ENCODE assay signal across 30 mouse cellular contexts in the genomic region with DNA sequence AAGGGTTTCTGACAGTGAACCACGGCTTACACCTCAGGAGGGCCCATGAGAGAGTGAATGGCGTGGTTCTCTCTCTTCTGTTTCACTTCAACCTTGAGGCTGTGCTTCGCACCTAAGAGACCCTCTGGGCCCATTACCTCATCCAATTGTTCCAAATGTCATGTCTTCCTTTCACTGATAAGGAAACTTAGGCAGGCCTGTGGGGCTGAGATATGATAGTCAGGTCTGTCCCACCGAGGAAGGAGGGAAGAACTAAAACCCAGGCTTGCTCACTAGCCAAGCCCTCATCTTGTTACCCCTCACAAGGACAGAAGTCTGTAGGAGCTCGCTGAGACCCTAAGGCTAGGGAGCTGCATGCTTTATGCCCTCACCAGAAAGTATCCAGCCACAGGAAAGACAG. TPM values are rescaled to one million over a fixed set of nuclear protein-coding genes. Genes with fewer than 3 reads are reported as not detected.
A peak's percentile ranks its signal among the peaks of the same experiment; 100 is the strongest.
DNase-seq lines count a peak whose midpoint lies in the region; ATAC-seq lines count a peak whose summit lies in the region.
"Had no signal": no experiment of that assay in that cellular context is flagged by ENCODE, and none has a peak within 500 bp of the region (broad histone marks: within the 10 kb centered on the region; RNA-seq: fewer than 3 reads in every experiment).

No protein-coding gene starts in this region.

- no peak overlapping the region for H3K4me3 ChIP-seq in forebrain, embryonic 13.5 days
- no peak overlapping the region for H3K4me3 ChIP-seq in forebrain, embryonic 12.5 days (replicated peaks)
- peak overlapping the region; percentile 10 for H3K4me3 ChIP-seq in erythroblast, embryonic 14.5 days (replicated peaks)
- H3K4me3 ChIP-seq in liver, embryonic 15.5 days (replicated peaks), result no peak overlapping the region
- H3K4me3 ChIP-seq in midbrain, embryonic 11.5 days (ENCODE audit: low read depth, low read length), result no peak overlapping the region
- H3K4me3 ChIP-seq: heart, adult 2 months; heart, embryonic 15.5 days; hindbrain, embryonic 15.5 days; intestine, embryonic 15.5 days; limb, embryonic 13.5 days; midbrain, embryonic 10.5 days; stomach, embryonic 15.5 days had no signal

- no peaks in the 10 kb centered on the region for H3K27me3 ChIP-seq in forebrain, embryonic 13.5 days
- 0 out of 2 replicates have a peak, but pooled peaks cover 2% of the 10 kb centered on the region for H3K27me3 ChIP-seq in forebrain, embryonic 12.5 days
- H3K27me3 ChIP-seq in erythroblast, embryonic 14.5 days (ENCODE audit: control insufficient read depth), result no peaks in the 10 kb centered on the region
- no peaks in the 10 kb centered on the region for H3K27me3 ChIP-seq in liver, embryonic 15.5 days
- H3K27me3 ChIP-seq in midbrain, embryonic 11.5 days (ENCODE audit: control insufficient read depth, insufficient read depth, low read length), result no peaks in the 10 kb centered on the region
- H3K27me3 ChIP-seq: hindbrain, embryonic 15.5 days; intestine, embryonic 15.5 days; limb, embryonic 13.5 days; stomach, embryonic 15.5 days had no signal

- H3K9ac ChIP-seq in forebrain, embryonic 13.5 days, result 0 out of 2 replicates have a peak overlapping the region, but pooled peaks have one; percentile 3
- H3K9ac ChIP-seq in forebrain, embryonic 12.5 days, result no peak overlapping the region
- H3K9ac ChIP-seq in liver, embryonic 15.5 days, result no peak overlapping the region; the same call in 1 of the 2 replicates
- H3K9ac ChIP-seq in midbrain, embryonic 11.5 days (ENCODE audit: low read length), result no peak overlapping the region
- H3K9ac ChIP-seq: forebrain, postnatal 0 days; heart, embryonic 15.5 days; hindbrain, embryonic 15.5 days; intestine, embryonic 15.5 days; limb, embryonic 13.5 days; lung, embryonic 14.5 days; stomach, embryonic 15.5 days had no signal

- H3K36me3 ChIP-seq in forebrain, embryonic 13.5 days (ENCODE audit: poor library complexity, severe bottlenecking), result no peaks in the 10 kb centered on the region
- no peaks in the 10 kb centered on the region for H3K36me3 ChIP-seq in forebrain, embryonic 12.5 days (replicated peaks)
- peaks cover 89% of the 10 kb centered on the region for H3K36me3 ChIP-seq in erythroblast, embryonic 14.5 days (ENCODE audit: control insufficient read depth)
- peaks cover 66% of the 10 kb centered on the region for H3K36me3 ChIP-seq in liver, embryonic 15.5 days (replicated peaks)
- H3K36me3 ChIP-seq in midbrain, embryonic 11.5 days (ENCODE audit: control insufficient read depth, insufficient read depth, low read length), result no peaks in the 10 kb centered on the region
- H3K36me3 ChIP-seq: heart, embryonic 15.5 days; hindbrain, embryonic 15.5 days; intestine, embryonic 15.5 days; limb, embryonic 13.5 days; midbrain, embryonic 10.5 days; stomach, embryonic 15.5 days had no signal

- H3K4me1 ChIP-seq in forebrain, embryonic 13.5 days, result peaks cover 27% of the 10 kb centered on the region
- peaks cover 14% of the 10 kb centered on the region for H3K4me1 ChIP-seq in forebrain, embryonic 12.5 days
- H3K4me1 ChIP-seq in erythroblast, embryonic 14.5 days (ENCODE audit: control insufficient read depth), result peaks cover 49% of the 10 kb centered on the region
- H3K4me1 ChIP-seq in liver, embryonic 15.5 days (replicated peaks), result peaks cover 49% of the 10 kb centered on the region
- no peaks in the 10 kb centered on the region; the same call in 1 of the 2 replicates for H3K4me1 ChIP-seq in midbrain, embryonic 11.5 days (ENCODE audit: control insufficient read depth, insufficient read depth, low read length)
- H3K4me1 ChIP-seq: intestine, embryonic 15.5 days; stomach, embryonic 15.5 days had no signal

- peak; percentile 77 for DNase-seq in MEL-GATA-1-ER (ENCODE audit: extremely low read depth, low read depth)
- DNase-seq in gastrocnemius, postnatal 36 days, result no peak
- no peak for DNase-seq in midbrain, embryonic 11.5 days (ENCODE audit: low spot score, missing footprints)
- DNase-seq in urinary bladder, postnatal 14 days (ENCODE audit: low spot score), result no peak
- DNase-seq: adrenal gland, postnatal 25 days; cerebellum, adult 2 months; cerebellum, postnatal 25 days; embryo, embryonic 11 days; forebrain, postnatal 0 days; gastrocnemius, postnatal 25 days; heart, adult 2 months; kidney, adult 9 months; kidney, postnatal 25 days; layer of hippocampus, postnatal 36 days; lung, embryonic 14.5 days; lung, postnatal 36 days; right cerebral cortex, postnatal 14 days; thymus, postnatal 25 days had no signal

- 82% methylated on average over 5 of the region's 5 CpGs for WGBS in forebrain, embryonic 13.5 days
- 83% methylated on average over 5 of the region's 5 CpGs for WGBS in forebrain, embryonic 12.5 days
- WGBS in liver, embryonic 15.5 days (ENCODE audit: insufficient replicate concordance), result 24% methylated on average over 5 of the region's 5 CpGs
- 77% methylated on average over 5 of the region's 5 CpGs for WGBS in midbrain, embryonic 11.5 days

- intact Hi-C loops in gastrocnemius, postnatal 36 days (cut with DNase I), result loop anchor here (2.0 to 5.0 kb wide), 2 partner anchors 42 to 56 kb away; no protein-coding TSS in a partner anchor

- no peak overlapping the region for H3K4me2 ChIP-seq in forebrain, embryonic 13.5 days
- H3K4me2 ChIP-seq in forebrain, embryonic 12.5 days, result no peak overlapping the region
- H3K4me2 ChIP-seq in liver, embryonic 15.5 days, result peak overlapping the region; percentile 50
- no peak overlapping the region for H3K4me2 ChIP-seq in midbrain, embryonic 11.5 days
- H3K4me2 ChIP-seq: heart, embryonic 15.5 days; hindbrain, embryonic 15.5 days; intestine, embryonic 15.5 days; limb, embryonic 13.5 days; lung, embryonic 14.5 days; stomach, embryonic 15.5 days had no signal

- H3K27ac ChIP-seq in forebrain, embryonic 13.5 days, result no peak overlapping the region
- H3K27ac ChIP-seq in forebrain, embryonic 12.5 days, result no peak overlapping the region
- H3K27ac ChIP-seq in liver, embryonic 15.5 days (replicated peaks), result peak overlapping the region; percentile 70
- no peak overlapping the region for H3K27ac ChIP-seq in midbrain, embryonic 11.5 days (ENCODE audit: low read depth, low read length)
- H3K27ac ChIP-seq: heart, adult 2 months; heart, embryonic 15.5 days; hindbrain, embryonic 15.5 days; intestine, embryonic 15.5 days; limb, embryonic 13.5 days; midbrain, embryonic 10.5 days; stomach, embryonic 15.5 days had no signal

- ATAC-seq in forebrain, embryonic 13.5 days, result no peak
- ATAC-seq in forebrain, embryonic 12.5 days (ENCODE audit: low FRiP score), result no peak
- peak; percentile 80 for ATAC-seq in liver, embryonic 15.5 days (ENCODE audit: insufficient read depth)
- ATAC-seq in midbrain, embryonic 11.5 days (ENCODE audit: low FRiP score), result no peak
- ATAC-seq: forebrain, postnatal 0 days; intestine, embryonic 15.5 days had no signal

- no peaks in the 10 kb centered on the region for H3K9me3 ChIP-seq in forebrain, embryonic 13.5 days (replicated peaks)
- no peaks in the 10 kb centered on the region for H3K9me3 ChIP-seq in forebrain, embryonic 12.5 days
- no peaks in the 10 kb centered on the region for H3K9me3 ChIP-seq in erythroblast, embryonic 14.5 days (ENCODE audit: control insufficient read depth, low read length)
- no peaks in the 10 kb centered on the region for H3K9me3 ChIP-seq in liver, embryonic 15.5 days (replicated peaks)
- H3K9me3 ChIP-seq in midbrain, embryonic 11.5 days (ENCODE audit: control insufficient read depth, low read length), result no peaks in the 10 kb centered on the region
- H3K9me3 ChIP-seq: heart, embryonic 15.5 days; hindbrain, embryonic 15.5 days; intestine, embryonic 15.5 days; limb, embryonic 13.5 days; midbrain, embryonic 10.5 days; stomach, embryonic 15.5 days had no signal

RNA-seq across cellular contexts. Expression of gene Efcab10, which starts 59.7 kb away (rescaled TPM):
- polyA plus RNA-seq in forebrain, embryonic 13.5 days (2015; fragmentation: Nextera tagmentation; extraction: Ambion mirVana), result 1.0 and 1.6 TPM in 2 replicates
- polyA plus RNA-seq in forebrain, embryonic 12.5 days (2016; fragmentation: Nextera tagmentation; extraction: Ambion mirVana), result 1.2 and 1.4 TPM in 2 replicates
- polyA plus RNA-seq in erythroblast, embryonic 14.5 days (2012), result not detected in 2 replicates
- not detected in 2 replicates for polyA plus RNA-seq in liver, embryonic 15.5 days (2015; fragmentation: Nextera tagmentation; extraction: Ambion mirVana)
- not detected for total RNA-seq in gastrocnemius, postnatal 36 days (2021)
- polyA plus RNA-seq in midbrain, embryonic 11.5 days (2014; fragmentation: Nextera tagmentation; extraction: Ambion mirVana), result 0.36 and 1.0 TPM in 2 replicates
- total RNA-seq: gastrocnemius, postnatal 25 days; heart, adult 2 months; hematopoietic stem cell, adult 5-6 weeks had no signal
- polyA plus RNA-seq: spleen, adult 2 months had no signal
